Mouse (Mus musculus) layer of hippocampus, postnatal 10 days (tissue): ENCODE measurements at regions not wholly inside any gene's neighbourhood (a gene's known extent, or its start where the extent isn't known, plus 50 kb on each side); places are given as distances from the start of the nearest gene placed in this dataset.
A peak's percentile ranks its signal among the peaks of the same experiment; 100 is the strongest.

Source experiments
- DNase-seq, 2 experiments: peaks; one replicate each; pipeline ENCODE4 v3.0.0; 2021; ENCODE audit warnings: low spot score in 2 of 2

- no peak for DNase-seq
Measured at GRCm38 (mm10) chr4:45746451-45746850, 52.4 kb upstream of the Aldh1b1 start.

- no peak for DNase-seq
Measured at GRCm38 (mm10) chr4:45745746-45746145, 53.1 kb upstream of the Aldh1b1 start.

GRCm38 (mm10) chr4:45744849-45745407 is 53.9 kb upstream of the Aldh1b1 start:
- no peak for DNase-seq

- DNase-seq, result peak; percentile 41 to 48
Measured at GRCm38 (mm10) chr4:45740779-45741365, 58.0 kb upstream of the Aldh1b1 start.

- DNase-seq, result no peak
Measured at GRCm38 (mm10) chr4:45740319-45740718, 58.5 kb upstream of the Aldh1b1 start.

GRCm38 (mm10) chr4:45739696-45740095 is 59.1 kb upstream of the Aldh1b1 start:
- DNase-seq, result no peak

GRCm38 (mm10) chr4:45739168-45739567 is 59.7 kb upstream of the Aldh1b1 start:
- no peak for DNase-seq

GRCm38 (mm10) chr4:45738746-45739145 is 60.1 kb upstream of the Aldh1b1 start:
- peak in 1 of 2 experiments; percentile 41 for DNase-seq

GRCm38 (mm10) chr4:45736215-45736815 is 62.5 kb upstream of the Aldh1b1 start:
- no peak for DNase-seq

- DNase-seq, result no peak
Measured at GRCm38 (mm10) chr4:45734011-45734410, 64.8 kb upstream of the Aldh1b1 start.

- peak in 1 of 2 experiments; percentile 41 for DNase-seq
Measured at GRCm38 (mm10) chr4:45730862-45731831, 67.7 kb upstream of the Aldh1b1 start.

GRCm38 (mm10) chr4:45729801-45730200 is 69.0 kb upstream of the Aldh1b1 start:
- no peak for DNase-seq

- DNase-seq, result no peak
Measured at GRCm38 (mm10) chr4:45728825-45729224, 70.0 kb upstream of the Aldh1b1 start.

- DNase-seq, result no peak
Measured at GRCm38 (mm10) chr4:45727915-45728314, 70.9 kb upstream of the Aldh1b1 start.

- DNase-seq, result no peak
Measured at GRCm38 (mm10) chr4:45727474-45727873, 71.3 kb upstream of the Aldh1b1 start.

- no peak for DNase-seq
Measured at GRCm38 (mm10) chr4:45726783-45727182, 72.0 kb upstream of the Aldh1b1 start.

GRCm38 (mm10) chr4:45725055-45725910 is 73.5 kb upstream of the Aldh1b1 start:
- DNase-seq, result no peak

GRCm38 (mm10) chr4:45720352-45720751 is 78.5 kb upstream of the Aldh1b1 start:
- DNase-seq, result no peak

GRCm38 (mm10) chr4:45719564-45719963 is 79.3 kb upstream of the Aldh1b1 start:
- no peak for DNase-seq

GRCm38 (mm10) chr4:45715878-45716277 is 82.9 kb upstream of the Aldh1b1 start:
- no peak for DNase-seq
